Comparison of ENCODE assay signal across 21 mouse cellular contexts in the genomic region with DNA sequence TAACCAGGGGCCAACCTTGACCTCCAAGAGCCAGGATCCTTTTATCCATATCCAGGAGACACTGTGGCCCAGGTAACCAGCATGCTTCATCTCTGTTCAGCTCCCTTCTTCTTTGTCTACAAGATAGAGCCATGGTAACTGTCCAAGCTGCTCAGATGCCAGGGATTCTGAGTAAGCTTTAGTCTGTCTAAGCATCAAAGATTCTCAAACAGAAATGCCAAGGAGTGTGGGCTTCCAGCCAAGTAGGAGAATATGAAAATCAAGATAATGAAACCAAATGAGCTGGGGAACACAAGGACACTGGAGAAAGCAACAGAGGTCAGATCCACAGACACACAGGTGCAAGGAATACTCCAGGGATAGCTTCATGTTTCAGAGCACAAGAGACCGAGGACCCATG. TPM values are rescaled to one million over a fixed set of nuclear protein-coding genes. Genes with fewer than 3 reads are reported as not detected.
DNase-seq lines count a peak whose midpoint lies in the region; ATAC-seq lines count a peak whose summit lies in the region.
"Had no signal": no experiment of that assay in that cellular context is flagged by ENCODE, and none has a peak within 500 bp of the region (broad histone marks: within the 10 kb centered on the region; RNA-seq: fewer than 3 reads in every experiment).

No protein-coding gene starts in this region.

- H3K27me3 ChIP-seq in midbrain, embryonic 10.5 days (ENCODE audit: low read depth, poor library complexity, severe bottlenecking): no peaks in the 10 kb centered on the region
- H3K27me3 ChIP-seq: liver, embryonic 15.5 days had no signal

- WGBS in midbrain, embryonic 10.5 days: 95% methylated on average over 1 of the region's 1 CpGs

- no peaks in the 10 kb centered on the region for H3K36me3 ChIP-seq in midbrain, embryonic 10.5 days
- H3K36me3 ChIP-seq: G1E; liver, embryonic 15.5 days had no signal

- no peaks in the 10 kb centered on the region for H3K4me1 ChIP-seq in midbrain, embryonic 10.5 days
- H3K4me1 ChIP-seq: liver, embryonic 15.5 days had no signal

- H3K4me3 ChIP-seq in midbrain, embryonic 10.5 days: no peak overlapping the region
- H3K4me3 ChIP-seq: liver, embryonic 15.5 days had no signal

- DNase-seq in frontal cortex, postnatal 14 days (ENCODE audit: low spot score in 2 of 2): no peak
- DNase-seq in adrenal gland, postnatal 14 days: peak; percentile 52
- DNase-seq in layer of hippocampus, adult 9-11 months: peak; percentile 34
- DNase-seq in right cerebral cortex, postnatal 14 days: peak; percentile 45
- DNase-seq in urinary bladder, postnatal 36 days (ENCODE audit: low spot score in 2 of 2): no peak
- no peak for DNase-seq in T-cell, adult 2 months (ENCODE audit: low spot score)
- DNase-seq in midbrain, embryonic 10.5 days (ENCODE audit: low spot score): no peak
- DNase-seq: cerebellum, adult 18-20 months had no signal

- no peak overlapping the region for H3K27ac ChIP-seq in midbrain, embryonic 10.5 days (replicated peaks)
- H3K27ac ChIP-seq: liver, embryonic 15.5 days had no signal

- H3K9me3 ChIP-seq in midbrain, embryonic 10.5 days (replicated peaks): no peaks in the 10 kb centered on the region
- H3K9me3 ChIP-seq: liver, embryonic 15.5 days had no signal

- ATAC-seq in frontal cortex, adult (ENCODE audit: low TSS enrichment): peak; percentile 78
- ATAC-seq: forebrain, embryonic 16.5 days had no signal

RNA-seq across cellular contexts. Expression of a gene that starts 45.7 kb away (rescaled TPM):
- total RNA-seq in adrenal gland, postnatal 14 days (2021): not detected in 2 replicates
- 0.16 TPM in 1 of 2 replicates, not detected in the other for polyA plus RNA-seq in midbrain, embryonic 10.5 days (2016; fragmentation: Nextera tagmentation; extraction: Ambion mirVana)
- total RNA-seq: granulocyte monocyte progenitor cell, adult 5-6 weeks; megakaryocyte progenitor cell, adult 5-6 weeks had no signal
- polyA plus RNA-seq: C2C12; G1E; heart, postnatal 0 days; kidney, embryonic 16.5 days; limb, embryonic 11.5 days; liver, embryonic 15.5 days; small intestine, adult 2 months; stomach, embryonic 16.5 days; urinary bladder, adult 2 months had no signal

Comparison
In these comparisons a context has a peak if more than half of its experiments do, and no peak if none do; other contexts are left out.
1. DNase-seq: peak in adrenal gland, postnatal 14 days (single experiment), layer of hippocampus, adult 9-11 months (single experiment) and right cerebral cortex, postnatal 14 days (single experiment); none in frontal cortex, postnatal 14 days (0 of 2), urinary bladder, postnatal 36 days (0 of 2), T-cell, adult 2 months (single experiment) and midbrain, embryonic 10.5 days (single experiment).